Mouse (Mus musculus) Muller cell, postnatal 12 days (primary cell): ENCODE measurements around the gene Colgalt1.

Experiments used
- DNase-seq: peaks from one replicate; pipeline ENCODE4 v3.0.0-alpha.2; 2015; ENCODE audit errors: inconsistent ontology term

Colgalt1 gene

DNA sequence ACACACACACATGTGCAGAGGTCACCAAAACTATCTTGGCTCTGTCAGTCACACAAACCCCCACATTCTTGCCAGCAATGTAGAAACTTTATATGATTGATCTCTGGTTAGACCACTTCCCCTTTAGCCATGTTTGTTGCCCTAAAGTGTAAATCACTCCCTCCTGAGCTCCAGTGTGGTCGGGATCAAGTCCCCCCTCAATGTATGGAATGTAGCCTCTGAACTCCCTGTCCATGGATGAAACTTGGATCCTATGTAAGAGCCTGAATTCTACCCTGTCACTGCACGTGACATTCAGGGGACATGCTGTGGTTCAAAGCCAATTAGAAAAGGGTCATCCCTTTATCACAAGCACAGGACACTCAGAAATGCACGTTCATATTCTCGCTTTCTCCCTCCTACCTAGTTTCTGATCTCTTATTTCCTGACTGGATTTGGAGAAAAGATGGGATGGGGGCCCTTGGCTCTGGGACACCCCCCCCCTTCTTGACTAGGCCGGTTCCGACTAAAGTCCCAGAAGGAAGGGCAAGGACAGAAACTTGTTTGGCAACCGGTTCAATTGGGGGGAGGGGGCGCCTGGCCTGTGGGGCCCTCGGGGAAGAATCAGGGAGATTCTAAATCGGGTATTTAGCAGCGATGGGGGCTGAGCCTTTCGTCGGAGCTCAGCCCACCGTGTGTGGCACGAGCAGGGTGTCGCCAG lies 17.7 kb downstream of the Colgalt1 start:
- DNase-seq, result no peak

DNA sequence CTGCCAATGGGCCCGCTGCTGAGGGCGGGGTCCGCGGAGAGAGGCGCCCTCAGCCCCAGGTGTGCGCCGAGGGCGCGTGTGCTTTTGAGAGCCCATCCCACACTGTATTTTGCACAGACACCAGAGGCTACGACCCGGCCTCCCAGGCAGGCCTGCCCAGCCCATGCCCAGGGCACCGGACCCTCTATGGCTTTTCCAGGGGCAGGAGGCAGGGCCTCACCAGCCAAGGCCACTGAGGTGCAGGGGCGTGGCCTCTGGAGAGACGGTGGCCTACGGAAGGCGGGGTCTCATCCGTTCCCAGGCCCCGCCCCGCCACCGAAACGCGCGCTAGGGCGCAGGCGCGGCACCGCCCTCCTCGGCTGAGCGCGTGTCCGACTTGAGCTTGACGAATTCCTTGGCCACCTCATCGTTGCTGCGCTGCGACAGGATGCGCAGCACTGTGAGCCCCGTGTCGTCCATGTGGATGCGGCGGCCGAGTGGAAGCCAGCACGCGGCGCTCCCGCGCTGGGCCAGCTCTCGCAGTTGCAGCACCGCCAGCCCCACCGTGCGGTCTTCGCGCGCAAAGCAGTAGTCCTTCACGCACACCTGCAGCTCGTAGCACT lies 18.4 kb downstream of the Colgalt1 start:
- peak; percentile 97 for DNase-seq

DNA sequence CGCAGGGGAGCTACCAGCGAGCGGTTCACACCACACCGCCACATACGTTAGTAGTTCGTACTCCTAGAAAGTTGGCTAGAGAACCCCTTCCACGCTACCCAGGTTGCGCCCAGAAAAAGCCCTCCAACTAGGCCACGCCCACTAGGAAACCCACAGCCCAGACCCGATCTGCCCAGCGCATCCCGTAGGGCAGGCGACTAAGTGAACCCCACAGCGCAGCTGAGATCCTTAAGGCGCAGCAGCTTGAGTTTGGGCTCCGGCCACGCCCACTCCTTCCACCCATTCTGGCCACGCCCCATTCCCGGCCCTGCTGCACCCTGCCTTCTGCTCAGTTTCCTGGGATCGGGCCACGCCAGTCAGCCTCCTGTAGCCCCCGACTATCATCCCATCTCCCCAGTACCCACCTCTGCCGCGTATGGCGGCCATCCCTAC lies 19.0 kb downstream of the Colgalt1 start:
- peak; percentile 24 for DNase-seq

GRCm38 (mm10) chr8:71630761-71631160 lies 20.0 kb downstream of the Colgalt1 start:
- no peak for DNase-seq

DNA sequence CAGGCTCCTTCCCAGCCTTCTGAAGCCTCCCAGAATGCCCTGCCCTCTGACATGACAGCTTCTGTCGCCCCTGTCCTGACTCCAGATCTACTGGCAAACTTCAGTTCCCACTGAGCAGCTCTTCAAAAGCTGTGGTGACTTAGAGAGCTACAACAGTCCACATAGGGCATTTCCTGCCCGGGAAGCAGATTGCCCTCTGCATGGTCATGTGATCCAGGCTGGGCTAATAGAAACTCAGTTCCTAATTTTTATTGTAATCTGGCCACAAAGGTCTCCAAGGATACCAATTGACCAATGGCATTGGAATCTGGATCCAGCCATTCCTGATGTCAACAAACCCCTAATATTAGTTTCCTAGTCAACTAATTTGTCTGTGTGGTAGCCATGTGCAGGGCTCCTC lies 21.1 kb downstream of the Colgalt1 start:
- DNase-seq, result no peak

GRCm38 (mm10) chr8:71633164-71633563 lies 22.4 kb downstream of the Colgalt1 start:
- DNase-seq, result no peak

DNA sequence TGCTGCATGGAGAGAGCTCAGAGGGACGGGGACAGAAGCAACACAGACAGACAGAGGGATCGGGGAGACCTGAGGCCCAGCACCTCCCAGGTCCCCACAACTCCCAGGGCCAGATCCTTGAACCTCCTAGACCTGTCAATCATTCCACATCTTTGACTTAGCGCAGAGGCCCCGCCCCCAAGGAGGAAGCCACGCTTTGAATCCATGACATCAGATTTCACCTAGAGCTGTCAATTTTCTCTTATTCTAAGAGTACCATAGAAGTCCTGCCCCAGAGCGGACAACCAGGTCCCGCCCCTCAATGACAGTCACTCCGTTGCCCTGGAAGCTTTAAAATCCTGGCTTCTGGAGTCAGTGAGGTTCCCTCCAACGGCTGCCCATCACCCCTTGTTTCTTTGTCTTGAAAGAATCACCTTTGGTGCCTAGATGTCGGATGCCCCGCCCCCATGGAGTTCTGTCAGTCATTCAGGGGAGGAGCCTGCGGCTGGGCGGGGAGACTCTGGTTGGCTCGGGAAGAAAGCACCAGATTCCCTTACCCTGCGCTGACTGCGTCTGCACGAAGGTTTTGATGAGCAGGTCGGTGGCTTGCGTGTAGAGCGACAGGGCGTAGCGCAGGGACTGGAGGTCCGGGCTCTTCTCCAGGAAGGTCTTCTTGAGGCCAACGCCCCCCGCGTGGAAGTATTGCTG lies 23.3 kb downstream of the Colgalt1 start:
- peak; percentile 51 for DNase-seq

DNA sequence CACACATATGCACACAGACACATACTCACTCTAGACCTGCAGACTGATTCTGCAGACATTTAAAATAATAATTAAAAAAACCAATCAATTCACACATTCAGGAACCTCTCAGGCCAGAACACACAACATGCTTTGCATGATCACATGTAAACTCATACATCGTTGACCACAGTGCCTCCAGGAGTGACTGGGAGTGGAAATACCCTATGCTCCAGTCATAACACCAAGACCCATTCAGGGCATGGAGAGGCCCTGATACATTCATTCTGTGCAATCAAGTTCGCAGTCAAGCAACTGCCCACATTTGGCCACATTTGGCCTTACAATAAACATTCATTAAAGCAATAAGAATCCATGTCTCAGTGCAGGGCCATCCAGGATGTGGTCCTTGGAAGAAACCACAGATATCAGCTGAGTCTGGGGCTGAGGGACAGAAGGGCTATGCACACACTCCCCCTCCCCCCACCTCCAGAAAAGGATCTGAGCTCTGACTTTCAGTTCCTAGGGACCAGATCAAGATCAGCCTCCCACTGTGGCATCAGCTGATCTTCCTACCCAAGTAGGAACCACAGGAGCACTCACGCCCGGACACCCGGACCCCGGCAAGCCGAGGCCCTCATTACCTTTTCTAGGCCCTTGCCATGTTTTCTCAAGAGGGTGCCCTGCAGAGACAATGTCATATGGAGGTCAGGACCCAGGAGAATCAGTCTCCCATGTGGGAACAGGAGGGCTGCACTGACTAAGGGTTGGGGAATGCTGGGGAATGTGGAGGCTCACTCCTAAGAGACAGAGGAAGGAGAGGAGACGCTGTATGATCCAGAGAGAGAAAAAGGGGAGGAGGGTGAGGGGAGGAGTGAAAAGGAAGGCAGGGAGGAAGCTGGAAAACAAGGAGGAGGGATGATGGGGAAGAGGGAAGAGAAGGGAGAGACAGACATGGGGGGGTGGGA lies 26.6 kb downstream of the Colgalt1 start:
- DNase-seq, result peak; percentile 56

GRCm38 (mm10) chr8:71638321-71638720 lies 27.5 kb downstream of the Colgalt1 start:
- DNase-seq, result no peak

GRCm38 (mm10) chr8:71639318-71639717 lies 28.5 kb downstream of the Colgalt1 start:
- DNase-seq, result no peak

- no peak for DNase-seq
Observed at GRCm38 (mm10) chr8:71645510-71645909, 34.7 kb downstream of the Colgalt1 start.

DNA sequence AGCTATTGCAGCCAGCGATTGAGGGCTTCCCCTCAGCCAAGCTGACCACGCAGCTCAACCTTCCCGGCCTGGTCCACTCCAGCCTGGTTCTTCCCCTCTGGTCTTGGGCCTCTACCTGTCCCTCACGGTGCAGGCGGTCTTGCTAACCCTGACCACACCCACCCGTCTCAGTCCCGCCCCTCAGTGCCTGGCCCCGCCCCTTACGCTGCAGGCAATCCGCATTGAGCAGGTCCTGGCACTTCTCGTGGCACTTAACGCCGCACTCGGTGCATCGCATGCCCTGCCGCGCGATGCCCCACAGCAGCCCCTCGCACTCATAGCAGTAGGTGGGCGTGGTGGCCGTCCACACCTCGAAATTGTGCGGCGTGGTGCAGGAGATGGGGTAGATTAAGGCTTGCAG lies 43.8 kb downstream of the Colgalt1 start:
- no peak for DNase-seq

DNA sequence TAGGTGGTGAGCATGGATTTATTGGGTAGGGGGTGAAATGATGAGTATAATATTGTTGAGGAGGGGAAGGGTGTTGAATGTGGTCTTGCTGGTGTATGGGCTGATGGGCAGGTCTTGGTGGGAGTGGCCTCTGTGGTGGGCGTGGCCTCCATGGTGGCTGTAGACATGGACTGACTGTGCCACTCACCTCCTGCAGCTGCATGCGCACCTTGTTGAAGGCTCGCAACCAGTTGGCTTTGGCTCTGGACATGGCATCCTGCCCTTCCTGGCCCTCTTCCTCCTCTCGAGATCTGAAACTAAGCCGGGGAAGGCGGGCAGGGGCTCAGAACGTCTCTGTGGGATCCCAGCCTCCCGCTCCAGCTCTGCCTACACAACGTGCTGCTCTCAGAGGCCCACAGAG lies 47.0 kb downstream of the Colgalt1 start:
- DNase-seq, result no peak

DNA sequence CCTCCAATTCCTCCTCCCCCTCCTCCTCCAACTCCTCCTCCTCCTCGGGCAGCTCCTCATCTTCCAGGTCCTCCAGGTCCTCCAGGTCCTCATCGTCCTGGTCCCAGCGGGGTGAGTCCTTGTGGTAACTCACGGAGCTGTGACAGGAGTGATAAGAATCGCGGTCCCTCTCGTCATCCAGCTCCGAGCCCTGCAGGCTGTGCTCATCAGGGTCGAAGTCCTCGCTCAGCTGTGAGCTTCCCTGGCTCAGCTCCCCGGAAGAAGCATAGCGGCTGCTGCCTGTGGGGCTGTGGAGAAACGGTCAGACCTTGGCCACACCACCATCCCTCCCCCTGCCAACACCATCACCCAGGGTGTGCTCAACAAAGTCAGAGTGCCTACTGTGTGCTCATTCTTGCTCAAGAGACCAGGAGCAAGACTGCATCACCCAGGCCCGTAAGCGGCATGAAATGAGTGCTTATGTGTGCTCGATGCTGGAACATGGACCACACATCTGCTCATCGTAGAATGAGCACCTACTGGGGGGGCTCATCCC lies 47.8 kb downstream of the Colgalt1 start:
- no peak for DNase-seq

GRCm38 (mm10) chr8:71659751-71660150 lies 49.0 kb downstream of the Colgalt1 start:
- no peak for DNase-seq

GRCm38 (mm10) chr8:71660325-71661120 lies 49.7 kb downstream of the Colgalt1 start:
- peak; percentile 63 for DNase-seq

GRCm38 (mm10) chr8:71665331-71666130 lies 54.7 kb downstream of the Colgalt1 start:
- DNase-seq, result peak; percentile 84

- DNase-seq, result no peak
Observed at GRCm38 (mm10) chr8:71666855-71667254, 56.1 kb downstream of the Colgalt1 start.

GRCm38 (mm10) chr8:71667256-71667655 lies 56.5 kb downstream of the Colgalt1 start:
- no peak for DNase-seq
